Mouse (Mus musculus): Measurements from ENCODE around the gene Clasrp. TPM values are rescaled to one million over a fixed set of nuclear protein-coding genes. Genes with fewer than 3 reads are reported as not detected.
"Not testable (repeated sequence)": the region's sequence is repeated elsewhere in the genome, so short reads cannot be mapped to it uniquely, and the experiment has no call there.

Gene Clasrp
- total RNA-seq, 2 experiments from 2014 or later, result 44.9 to 48.3 TPM

- ATAC-seq (replicated peaks; ENCODE audit: low FRiP score, low TSS enrichment, poor library complexity, severe bottlenecking), result no peak
Measured at GRCm38 (mm10) chr7:19615036-19615577, 10.8 kb upstream of the Clasrp start.

DNA sequence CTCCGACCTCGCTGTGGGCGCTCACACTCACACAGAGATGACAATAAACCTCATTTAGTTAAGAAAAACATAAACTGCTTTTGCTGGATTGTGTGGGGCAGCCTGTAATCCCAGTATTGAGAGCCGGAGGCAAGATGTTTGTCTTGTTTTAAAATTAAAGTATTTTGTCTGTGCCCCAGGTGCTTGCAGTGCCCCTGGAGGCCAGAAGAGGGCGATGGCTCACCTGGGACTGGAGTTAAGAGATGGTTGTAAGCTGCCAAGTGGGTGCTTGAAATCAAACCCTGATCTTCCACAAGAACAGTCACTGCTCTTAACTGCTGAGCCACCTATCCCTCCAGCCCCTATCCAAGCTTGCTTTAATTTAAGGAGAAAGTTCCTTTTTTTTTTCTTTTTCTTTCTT, 6.7 kb upstream of the Clasrp start:
- no peak for ATAC-seq (replicated peaks; ENCODE audit: low FRiP score, low TSS enrichment, poor library complexity, severe bottlenecking)

- no peak for ATAC-seq (replicated peaks; ENCODE audit: low FRiP score, low TSS enrichment, poor library complexity, severe bottlenecking)
Measured at GRCm38 (mm10) chr7:19609641-19610332, 5.5 kb upstream of the Clasrp start.

DNA sequence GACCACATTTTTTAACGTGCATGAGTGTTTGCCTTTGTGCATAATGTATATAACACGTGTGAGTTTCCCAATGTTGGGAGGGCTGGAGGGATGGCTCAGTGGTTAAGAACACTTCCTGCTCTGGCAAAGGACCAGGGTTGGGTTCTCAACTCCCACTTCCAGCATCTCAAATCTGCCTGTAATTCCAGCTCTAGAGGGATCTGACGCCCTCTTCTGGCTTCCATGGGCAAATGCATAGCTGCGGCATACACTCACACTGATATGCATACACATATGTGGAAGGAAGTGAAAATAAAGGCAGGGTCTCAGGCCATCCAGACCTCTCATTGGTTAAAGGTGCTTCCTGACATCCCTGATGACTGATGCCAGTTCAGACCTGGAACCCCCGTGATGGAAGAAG, 3.0 kb upstream of the Clasrp start:
- ATAC-seq (replicated peaks; ENCODE audit: low FRiP score, low TSS enrichment, poor library complexity, severe bottlenecking), result no peak

- not testable (repeated sequence) for ATAC-seq (replicated peaks; ENCODE audit: low FRiP score, low TSS enrichment, poor library complexity, severe bottlenecking)
Measured at GRCm38 (mm10) chr7:19604606-19605214, 424 bp upstream of the Clasrp start.

DNA sequence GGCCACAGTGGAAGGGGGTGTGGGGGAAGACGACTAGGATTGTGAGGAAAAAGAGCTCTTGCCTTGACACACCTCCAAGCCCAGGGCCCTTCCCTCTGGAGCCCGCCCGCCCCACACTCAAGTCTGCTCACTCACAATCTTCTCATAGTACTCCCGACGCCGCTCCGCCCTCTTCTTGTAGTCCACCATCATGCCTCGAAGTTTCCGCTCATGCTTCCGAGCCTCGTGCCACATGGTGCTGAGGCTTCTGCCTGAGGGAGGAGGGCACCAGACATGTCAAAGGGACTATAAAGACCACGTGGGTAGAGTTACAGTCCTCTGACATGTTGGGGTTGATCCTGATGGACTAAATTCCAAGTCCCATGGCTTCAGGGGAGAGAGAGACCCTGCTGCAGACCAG, 1.2 kb downstream of the Clasrp start:
- no peak for ATAC-seq (replicated peaks; ENCODE audit: low FRiP score, low TSS enrichment, poor library complexity, severe bottlenecking)

GRCm38 (mm10) chr7:19600562-19600961, 3.7 kb downstream of the Clasrp start:
- no peak for ATAC-seq (replicated peaks; ENCODE audit: low FRiP score, low TSS enrichment, poor library complexity, severe bottlenecking)

DNA sequence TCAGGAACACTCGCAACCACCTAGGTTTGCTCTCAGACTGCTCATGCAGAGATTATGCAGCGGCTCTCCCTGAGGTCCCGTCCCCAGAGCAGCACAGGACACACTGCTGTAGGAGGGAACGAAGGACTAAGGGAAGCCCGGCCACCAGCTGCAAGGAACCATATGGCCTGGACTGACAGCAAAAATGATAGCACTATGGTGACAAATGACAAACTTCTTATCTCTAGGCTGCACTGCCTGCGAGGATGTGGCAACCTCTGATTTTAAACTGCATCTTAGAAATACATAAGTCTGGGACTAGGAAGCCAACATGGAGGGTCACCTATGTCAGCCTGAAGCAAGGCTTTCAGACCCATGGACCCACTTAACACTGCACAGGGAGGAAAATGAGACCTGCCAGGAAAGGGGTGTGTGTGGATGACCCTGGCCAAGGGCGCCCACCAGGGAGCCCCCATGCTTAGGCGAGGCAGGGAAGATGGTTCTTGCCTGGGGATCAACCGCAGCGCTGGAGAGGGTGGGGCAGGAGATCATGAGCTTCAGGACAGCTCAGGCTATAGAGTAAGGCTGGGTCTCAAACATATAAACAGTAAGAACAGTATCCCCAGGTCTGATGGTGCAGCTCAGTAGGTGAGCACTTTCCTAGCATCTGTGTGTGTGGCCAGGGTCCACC, 11.1 kb downstream of the Clasrp start:
- peak; percentile 74 for ATAC-seq (replicated peaks; ENCODE audit: low FRiP score, low TSS enrichment, poor library complexity, severe bottlenecking)

- ATAC-seq (replicated peaks; ENCODE audit: low FRiP score, low TSS enrichment, poor library complexity, severe bottlenecking), result peak; percentile 73
Measured at GRCm38 (mm10) chr7:19589917-19590316, 14.4 kb downstream of the Clasrp start.

DNA sequence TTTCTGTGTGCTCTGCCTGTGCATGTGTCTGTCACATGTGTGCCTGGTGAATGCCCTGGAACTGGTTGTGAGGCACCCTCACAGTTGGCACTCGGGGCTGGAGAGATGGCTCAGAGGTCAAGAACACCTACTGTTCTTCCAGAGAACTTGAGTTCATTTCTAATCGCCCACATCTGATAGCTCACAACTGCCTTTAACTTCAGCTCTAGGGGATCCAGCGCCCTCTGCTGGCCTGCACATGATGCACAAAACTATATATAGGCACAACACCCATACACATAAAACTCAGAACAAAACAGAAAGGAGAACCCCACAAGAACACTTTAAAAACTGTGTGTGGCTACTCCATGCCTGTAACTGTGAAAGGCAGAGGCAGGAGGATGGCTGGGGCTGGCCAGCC, 15.1 kb downstream of the Clasrp start:
- peak; percentile 46; the same call in 1 of the 2 replicates for ATAC-seq (replicated peaks; ENCODE audit: low FRiP score, low TSS enrichment, poor library complexity, severe bottlenecking)

DNA sequence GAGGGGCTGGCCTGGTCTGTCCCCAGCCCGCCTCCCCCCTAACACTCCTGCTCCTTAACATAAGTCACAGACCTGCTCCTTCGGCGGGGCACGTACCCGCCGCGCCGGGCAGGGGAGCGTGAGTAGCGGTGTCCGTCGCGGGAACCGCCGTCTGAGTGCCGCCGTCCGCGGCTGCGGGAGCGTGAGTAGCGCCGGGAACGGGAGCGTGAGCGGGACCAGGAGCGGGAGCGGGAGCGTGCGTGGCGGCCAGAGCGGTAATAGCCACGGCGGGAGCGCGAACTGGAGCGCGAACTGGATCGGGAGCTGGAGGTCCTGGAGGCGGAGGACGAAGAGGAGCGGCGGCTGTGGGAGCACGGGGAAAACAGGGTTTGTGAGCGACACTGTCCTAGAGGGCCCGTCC, 18.0 kb downstream of the Clasrp start:
- ATAC-seq (replicated peaks; ENCODE audit: low FRiP score, low TSS enrichment, poor library complexity, severe bottlenecking), result no peak

DNA sequence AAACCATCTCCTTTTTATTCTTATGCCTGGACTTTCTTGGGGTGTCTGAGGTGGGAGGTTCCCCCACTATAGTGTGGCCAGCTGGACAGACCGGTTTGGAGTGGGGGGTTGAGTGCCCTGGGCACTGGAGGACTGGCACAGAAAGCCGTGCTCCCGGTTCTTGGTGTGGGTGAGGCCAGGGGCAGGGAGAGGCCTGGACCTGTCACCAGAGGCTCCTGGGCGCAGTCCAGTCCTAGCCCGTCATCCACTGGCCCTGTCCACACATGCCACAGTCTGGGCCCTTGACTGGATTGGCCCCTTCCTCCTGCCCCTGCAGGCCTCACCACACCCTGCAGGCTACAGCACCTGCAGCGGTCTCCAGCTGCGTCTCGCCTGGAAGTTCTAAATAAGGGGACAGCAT, 23.7 kb downstream of the Clasrp start:
- ATAC-seq (replicated peaks; ENCODE audit: low FRiP score, low TSS enrichment, poor library complexity, severe bottlenecking), result no peak

DNA sequence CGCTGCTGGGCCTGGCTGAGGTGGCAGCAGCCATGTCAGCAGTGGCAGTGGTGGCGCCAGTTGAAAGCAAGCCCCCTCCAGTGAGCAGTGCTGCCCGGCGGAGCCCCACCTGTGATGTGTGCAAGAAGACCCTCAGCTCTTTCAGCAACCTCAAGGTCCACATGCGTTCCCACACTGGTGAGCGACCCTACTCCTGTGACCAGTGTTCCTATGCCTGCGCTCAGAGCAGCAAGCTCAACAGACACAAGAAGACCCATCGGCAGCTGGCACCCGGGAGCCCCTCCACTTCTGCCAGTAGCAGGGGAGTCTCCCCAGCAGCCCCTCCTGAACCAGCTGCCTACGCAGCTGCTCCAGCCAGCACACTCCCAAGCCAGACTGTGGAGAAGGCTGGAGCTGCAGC, 24.5 kb downstream of the Clasrp start:
- no peak for ATAC-seq (replicated peaks; ENCODE audit: low FRiP score, low TSS enrichment, poor library complexity, severe bottlenecking)

- ATAC-seq (replicated peaks; ENCODE audit: low FRiP score, low TSS enrichment, poor library complexity, severe bottlenecking), result no peak
Measured at GRCm38 (mm10) chr7:19578436-19578835, 25.9 kb downstream of the Clasrp start.

- peak; percentile 58 for ATAC-seq (replicated peaks; ENCODE audit: low FRiP score, low TSS enrichment, poor library complexity, severe bottlenecking)
Measured at GRCm38 (mm10) chr7:19577877-19578414, 26.3 kb downstream of the Clasrp start.

DNA sequence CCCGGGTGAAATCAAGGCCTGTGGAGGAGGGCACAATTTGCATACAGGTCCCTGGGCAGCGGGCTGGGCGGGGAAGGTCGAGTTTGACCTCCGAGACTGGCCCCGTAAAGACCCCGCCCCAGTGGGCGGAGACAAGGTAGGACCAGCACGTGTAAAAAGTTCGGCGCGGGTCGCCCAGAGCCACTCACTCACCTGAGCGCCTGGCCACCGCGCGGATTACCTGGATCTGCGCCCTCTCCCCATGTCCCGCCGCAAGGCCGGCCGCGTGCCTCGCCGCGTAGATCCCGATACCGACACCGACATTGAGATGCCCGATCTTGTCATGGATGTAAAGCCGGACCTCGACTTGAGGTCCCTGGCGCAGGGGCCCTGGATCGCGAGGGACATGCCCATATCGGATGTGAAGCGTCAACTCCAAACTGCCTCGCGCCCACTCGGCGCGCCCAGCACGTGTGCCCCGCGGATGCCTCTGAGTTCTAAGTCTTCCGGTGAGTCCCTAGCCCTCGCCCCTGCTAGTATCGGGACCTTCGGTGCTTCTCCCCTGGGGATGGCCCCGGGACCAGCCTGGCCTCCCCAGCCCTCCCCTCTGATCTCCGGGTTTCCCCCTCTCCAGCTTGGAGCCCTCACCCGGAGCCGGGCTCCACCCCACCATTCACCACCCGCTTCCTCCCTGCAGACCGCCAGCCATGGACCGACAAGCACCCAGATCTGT, 27.0 kb downstream of the Clasrp start, which contains the start of the genes Zfp296 and Gemin7:
TSS of gene Zfp296 (plus strand) at position 147 of the 712 bp plus-strand sequence.
TSS of gene Gemin7 (minus strand) at position 455 of the 712 bp plus-strand sequence.
- ATAC-seq (replicated peaks; ENCODE audit: low FRiP score, low TSS enrichment, poor library complexity, severe bottlenecking), result peak; percentile 32

GRCm38 (mm10) chr7:19575559-19575958, 28.7 kb downstream of the Clasrp start:
- ATAC-seq (replicated peaks; ENCODE audit: low FRiP score, low TSS enrichment, poor library complexity, severe bottlenecking), result no peak

- ATAC-seq (replicated peaks; ENCODE audit: low FRiP score, low TSS enrichment, poor library complexity, severe bottlenecking), result no peak
Measured at GRCm38 (mm10) chr7:19573776-19574140, 30.5 kb downstream of the Clasrp start.

- ATAC-seq (replicated peaks; ENCODE audit: low FRiP score, low TSS enrichment, poor library complexity, severe bottlenecking), result peak; percentile 64
Measured at GRCm38 (mm10) chr7:19572926-19573775, 31.1 kb downstream of the Clasrp start.
